Mouse (Mus musculus): Measurements from ENCODE around the gene Slc39a1. TPM values are rescaled to one million over a fixed set of nuclear protein-coding genes. Genes with fewer than 3 reads are reported as not detected.
A peak's percentile ranks its signal among the peaks of the same experiment; 100 is the strongest.
"Not testable (repeated sequence)": the region's sequence is repeated elsewhere in the genome, so short reads cannot be mapped to it uniquely, and the experiment has no call there.

Gene Slc39a1
- polyA plus RNA-seq, 1 experiment from 2014 or later = 46.8 TPM

GRCm38 (mm10) chr3:90250791-90251190 is 2.8 kb downstream of the Slc39a1 start:
- H3K4me1 ChIP-seq (ENCODE audit: control insufficient read depth, insufficient read depth, low read length) = peaks cover 25% of the 10 kb centered on the region
- no peaks in the 10 kb centered on the region for H3K36me3 ChIP-seq (ENCODE audit: control insufficient read depth, insufficient read depth, low read length)
- no peaks in the 10 kb centered on the region for H3K9me3 ChIP-seq (replicated peaks; ENCODE audit: control insufficient read depth, low read length, poor library complexity, severe bottlenecking)
- no peak overlapping the region for H3K27ac ChIP-seq (ENCODE audit: low read length)
- whole genome bisulfite sequencing = 87% methylated on average over 6 of the region's 6 CpGs
- no peak overlapping the region for H3K4me2 ChIP-seq (ENCODE audit: low read length)
- H3K4me3 ChIP-seq (ENCODE audit: low read depth, low read length) = no peak overlapping the region
- no peak for ATAC-seq
- H3K9ac ChIP-seq (ENCODE audit: low read depth, low read length) = no peak overlapping the region
- no peaks in the 10 kb centered on the region for H3K27me3 ChIP-seq (ENCODE audit: control insufficient read depth, insufficient read depth, low read depth, low read length)

GRCm38 (mm10) chr3:90251731-90252226 is 3.8 kb downstream of the Slc39a1 start:
- H3K36me3 ChIP-seq (ENCODE audit: control insufficient read depth, insufficient read depth, low read length); ATAC-seq; H3K9me3 ChIP-seq (replicated peaks; ENCODE audit: control insufficient read depth, low read length, poor library complexity, severe bottlenecking); H3K27ac ChIP-seq (ENCODE audit: low read length); H3K4me2 ChIP-seq (ENCODE audit: low read length); H3K27me3 ChIP-seq (ENCODE audit: control insufficient read depth, insufficient read depth, low read depth, low read length); H3K9ac ChIP-seq (ENCODE audit: low read depth, low read length); H3K4me3 ChIP-seq (ENCODE audit: low read depth, low read length): not testable (repeated sequence)
- WGBS = 95% methylated on average over 9 of the region's 12 CpGs
- peaks cover 29% of the 10 kb centered on the region for H3K4me1 ChIP-seq (ENCODE audit: control insufficient read depth, insufficient read depth, low read length)

GRCm38 (mm10) chr3:90252659-90253058 is 4.7 kb downstream of the Slc39a1 start:
- not testable (repeated sequence) for H3K4me2 ChIP-seq (ENCODE audit: low read length); H3K27me3 ChIP-seq (ENCODE audit: control insufficient read depth, insufficient read depth, low read depth, low read length); H3K36me3 ChIP-seq (ENCODE audit: control insufficient read depth, insufficient read depth, low read length); H3K27ac ChIP-seq (ENCODE audit: low read length); ATAC-seq; H3K4me3 ChIP-seq (ENCODE audit: low read depth, low read length); H3K9ac ChIP-seq (ENCODE audit: low read depth, low read length); H3K9me3 ChIP-seq (replicated peaks; ENCODE audit: control insufficient read depth, low read length, poor library complexity, severe bottlenecking)
- peaks cover 27% of the 10 kb centered on the region for H3K4me1 ChIP-seq (ENCODE audit: control insufficient read depth, insufficient read depth, low read length)
- WGBS = 94% methylated on average over 2 of the region's 2 CpGs

GRCm38 (mm10) chr3:90253174-90253573 is 5.2 kb downstream of the Slc39a1 start:
- H3K27me3 ChIP-seq (ENCODE audit: control insufficient read depth, insufficient read depth, low read depth, low read length); H3K9me3 ChIP-seq (replicated peaks; ENCODE audit: control insufficient read depth, low read length, poor library complexity, severe bottlenecking); H3K9ac ChIP-seq (ENCODE audit: low read depth, low read length); H3K4me3 ChIP-seq (ENCODE audit: low read depth, low read length); ATAC-seq; H3K36me3 ChIP-seq (ENCODE audit: control insufficient read depth, insufficient read depth, low read length); H3K27ac ChIP-seq (ENCODE audit: low read length): not testable (repeated sequence)
- 74% methylated on average over 1 of the region's 1 CpGs for WGBS
- peaks cover 27% of the 10 kb centered on the region for H3K4me1 ChIP-seq (ENCODE audit: control insufficient read depth, insufficient read depth, low read length)
- H3K4me2 ChIP-seq (ENCODE audit: low read length) = peak overlapping the region; percentile 41; the same call in 1 of the 2 replicates

- peak; percentile 97 for ATAC-seq
- Histone ChIP-seq H3K27me3 (ENCODE audit: control insufficient read depth, insufficient read depth, low read depth, low read length) (no peaks in the 10 kb centered on the region), H3K27ac (ENCODE audit: low read length) (peak within 1 kb of the TSS; percentile 71), H3K4me2 (ENCODE audit: low read length) (peak within 1 kb of the TSS; percentile 79), H3K4me3 (ENCODE audit: low read depth, low read length) (peak within 1 kb of the TSS; percentile 67), H3K9me3 (replicated peaks; ENCODE audit: control insufficient read depth, low read length, poor library complexity, severe bottlenecking) (no peaks in the 10 kb centered on the region), H3K36me3 (ENCODE audit: control insufficient read depth, insufficient read depth, low read length) (0 out of 2 replicates have a peak, but pooled peaks cover 4% of the 10 kb centered on the region), H3K4me1 (ENCODE audit: control insufficient read depth, insufficient read depth, low read length) (peaks cover 23% of the 10 kb centered on the region), H3K9ac (ENCODE audit: low read depth, low read length) (peak within 1 kb of the TSS; percentile 80)
- WGBS = 2% methylated on average over 39 of the region's 40 CpGs
Observed at GRCm38 (mm10) chr3:90253653-90254418, 5.9 kb downstream of the Slc39a1 start, which contains the start of gene Crtc2. Gene Crtc2 (plus strand): TSS chr3:90254163.

- Histone ChIP-seq H3K36me3 (ENCODE audit: control insufficient read depth, insufficient read depth, low read length) (peaks cover 11% of the 10 kb centered on the region), H3K27me3 (ENCODE audit: control insufficient read depth, insufficient read depth, low read depth, low read length) (no peaks in the 10 kb centered on the region), H3K27ac (ENCODE audit: low read length) (peak overlapping the region; percentile 71), H3K4me2 (ENCODE audit: low read length) (peak overlapping the region; percentile 79), H3K4me1 (ENCODE audit: control insufficient read depth, insufficient read depth, low read length) (peaks cover 16% of the 10 kb centered on the region), H3K9me3 (replicated peaks; ENCODE audit: control insufficient read depth, low read length, poor library complexity, severe bottlenecking) (no peaks in the 10 kb centered on the region), H3K4me3 (ENCODE audit: low read depth, low read length) (peak overlapping the region; percentile 67), H3K9ac (ENCODE audit: low read depth, low read length) (peak overlapping the region; percentile 80)
- WGBS = under 1% methylated on average over 41 of the region's 41 CpGs
- ATAC-seq = peak; percentile 59
Observed at GRCm38 (mm10) chr3:90254419-90255193, 6.6 kb downstream of the Slc39a1 start.

- WGBS = 25% methylated on average over 2 of the region's 2 CpGs
- Histone ChIP-seq H3K27me3 (ENCODE audit: control insufficient read depth, insufficient read depth, low read depth, low read length) (no peaks in the 10 kb centered on the region), H3K4me1 (ENCODE audit: control insufficient read depth, insufficient read depth, low read length) (peaks cover 16% of the 10 kb centered on the region), H3K9ac (ENCODE audit: low read depth, low read length) (peak overlapping the region; percentile 80), H3K4me2 (ENCODE audit: low read length) (peak overlapping the region; percentile 79), H3K4me3 (ENCODE audit: low read depth, low read length) (peak overlapping the region; percentile 67), H3K9me3 (replicated peaks; ENCODE audit: control insufficient read depth, low read length, poor library complexity, severe bottlenecking) (no peaks in the 10 kb centered on the region), H3K27ac (ENCODE audit: low read length) (no peak overlapping the region), H3K36me3 (ENCODE audit: control insufficient read depth, insufficient read depth, low read length) (peaks cover 17% of the 10 kb centered on the region)
- no peak for ATAC-seq
Observed at GRCm38 (mm10) chr3:90255194-90255565, 7.2 kb downstream of the Slc39a1 start.

GRCm38 (mm10) chr3:90255784-90256353 is 7.9 kb downstream of the Slc39a1 start:
- Histone ChIP-seq H3K36me3 (ENCODE audit: control insufficient read depth, insufficient read depth, low read length) (peaks cover 22% of the 10 kb centered on the region), H3K4me3 (ENCODE audit: low read depth, low read length) (no peak overlapping the region), H3K9ac (ENCODE audit: low read depth, low read length) (no peak overlapping the region), H3K4me2 (ENCODE audit: low read length) (no peak overlapping the region; the same call in 1 of the 2 replicates), H3K27ac (ENCODE audit: low read length) (no peak overlapping the region), H3K4me1 (ENCODE audit: control insufficient read depth, insufficient read depth, low read length) (peaks cover 16% of the 10 kb centered on the region), H3K9me3 (replicated peaks; ENCODE audit: control insufficient read depth, low read length, poor library complexity, severe bottlenecking) (no peaks in the 10 kb centered on the region), H3K27me3 (ENCODE audit: control insufficient read depth, insufficient read depth, low read depth, low read length) (no peaks in the 10 kb centered on the region)
- no peak for ATAC-seq
- 95% methylated on average over 14 of the region's 14 CpGs for WGBS
